Mouse (Mus musculus) C2C12 (cell line): ENCODE results near the gene C2cd3.

Source experiments
- CTCF ChIP-seq: IDR thresholded peaks from one replicate; pipeline ENCODE4 v1.5.1; 2011; ENCODE audit not compliant: control insufficient read depth, insufficient read depth, insufficient read length
- MAX ChIP-seq: IDR thresholded peaks from one replicate; pipeline ENCODE4 v1.6.1; 2011; ENCODE audit warnings: mild to moderate bottlenecking, control low read depth
- MYOG ChIP-seq: IDR thresholded peaks from one replicate; pipeline ENCODE4 v1.6.1; 2011; ENCODE audit not compliant: control insufficient read depth, insufficient read length; ENCODE audit errors: extremely low read depth
- USF1 ChIP-seq: IDR thresholded peaks from one replicate; pipeline ENCODE4 v1.6.1; 2011; ENCODE audit warnings: low read depth, mild to moderate bottlenecking, control low read depth, moderate library complexity

DNA sequence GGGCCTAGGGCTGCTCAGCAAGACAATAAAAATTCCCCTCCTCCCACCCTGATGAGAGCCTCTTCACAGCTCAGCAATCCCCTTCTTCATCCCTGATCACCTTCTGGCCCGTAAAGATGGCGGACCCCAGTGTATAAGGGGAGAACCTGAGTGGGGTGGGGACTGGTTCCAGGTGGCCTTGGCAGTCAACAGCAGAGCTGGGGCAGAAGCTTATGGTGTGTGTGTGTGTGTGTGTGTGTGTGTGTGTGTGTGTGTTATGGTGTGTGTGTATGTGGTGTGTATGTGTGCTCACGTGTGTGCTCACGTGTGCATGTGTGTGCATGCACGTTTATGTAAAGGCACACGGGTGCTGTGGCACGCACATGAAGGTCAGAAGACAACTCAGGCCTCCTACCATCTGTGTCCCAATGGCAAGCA, 122.4 kb downstream of the C2cd3 start:
- no peak for TF ChIP-seq CTCF
- TF ChIP-seq USF1 = no peak
- no peak for TF ChIP-seq MAX
- no peak for TF ChIP-seq MYOG
